Mouse (Mus musculus) left cerebral cortex, postnatal 36 days (tissue): ENCODE measurements around the gene Mslnl. TPM values are rescaled to one million over a fixed set of nuclear protein-coding genes. Genes with fewer than 3 reads are reported as not detected.
"Not testable (repeated sequence)": the region's sequence is repeated elsewhere in the genome, so short reads cannot be mapped to it uniquely, and the experiment has no call there.

ENCODE experiments used
- DNase-seq, 2 experiments: peaks; one replicate each; pipeline ENCODE4 v3.0.0; 2021 to 2022; ENCODE audit warnings: low spot score in 2 of 2, mixed read lengths in 1 of 2
- intact Hi-C: fragments of 180-260 bp; cut with DNase I; formaldehyde crosslinking; loops from one replicate; pipeline ENCODE4 v1.15.1; 2025
- total RNA-seq, 2 experiments: library from RNA; stranded (reverse); gene quantifications; 2 replicates each; pipeline ENCODE4 v1.2.3; 2021

The Mslnl gene
- total RNA-seq, 2 experiments from 2014 or later: 0.35 to 0.39 TPM

DNA sequence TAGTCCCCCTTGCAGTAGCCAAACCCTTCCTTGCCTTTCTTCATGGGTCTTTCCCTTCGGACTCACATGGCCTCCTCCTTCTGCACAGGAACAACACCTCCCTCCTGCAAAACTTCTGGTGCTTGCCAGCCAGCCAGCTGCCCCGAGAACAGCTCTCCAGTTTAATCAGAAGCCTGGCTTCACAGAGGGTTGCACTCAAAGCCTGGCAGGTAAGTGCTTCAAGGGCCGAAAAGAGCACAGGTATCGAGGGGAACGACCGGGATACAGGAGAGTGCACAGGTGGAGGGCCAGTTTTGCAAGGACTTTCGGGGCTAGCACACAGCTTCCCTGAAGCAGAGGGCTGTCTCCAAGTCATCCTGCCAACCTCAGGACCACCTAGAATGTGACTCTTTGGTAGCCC is 3.0 kb downstream of the Mslnl start:
- DNase-seq: no peak
- intact Hi-C loops: no loop called here

DNA sequence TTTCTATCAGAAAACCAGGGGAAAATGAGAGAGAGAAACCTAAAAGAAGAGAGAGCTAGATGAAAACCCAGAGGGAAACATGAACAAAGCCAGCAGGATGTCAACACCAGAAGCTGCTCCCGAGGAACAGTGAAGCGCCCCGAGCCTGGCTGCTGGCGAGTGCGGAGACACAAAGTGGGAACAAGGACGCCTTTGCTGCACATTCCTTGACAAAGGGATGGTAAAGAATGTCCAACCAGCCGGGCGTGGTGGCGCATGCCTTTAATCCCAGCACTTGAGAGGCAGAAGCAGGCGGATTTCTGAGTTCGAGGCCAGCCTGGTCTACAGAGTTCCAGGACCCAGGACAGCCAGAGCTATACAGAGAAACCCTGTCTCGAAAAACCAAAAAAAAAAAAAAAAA is 5.6 kb downstream of the Mslnl start:
- intact Hi-C loops, DNase-seq: not testable (repeated sequence)

DNA sequence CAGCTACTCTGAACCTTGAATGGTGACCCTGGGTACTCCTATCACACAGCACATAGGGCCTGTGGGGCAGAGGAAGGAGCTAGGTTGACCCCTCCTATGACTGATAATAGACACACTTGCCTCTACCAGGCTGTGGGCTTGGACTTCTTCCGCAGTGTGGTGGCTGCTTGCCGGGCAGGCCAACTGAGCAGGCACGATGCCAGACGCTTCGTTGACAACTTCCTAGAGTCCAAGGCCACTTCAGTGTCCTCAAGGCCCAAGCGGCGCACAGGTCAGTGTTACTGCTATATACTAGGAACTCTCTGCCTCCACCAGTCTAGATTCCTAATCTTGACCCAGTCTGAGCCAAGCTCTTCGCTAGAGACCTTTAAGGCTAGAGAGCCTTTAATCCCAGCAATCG is 8.0 kb downstream of the Mslnl start:
- intact Hi-C loops: no loop called here
- DNase-seq: no peak

DNA sequence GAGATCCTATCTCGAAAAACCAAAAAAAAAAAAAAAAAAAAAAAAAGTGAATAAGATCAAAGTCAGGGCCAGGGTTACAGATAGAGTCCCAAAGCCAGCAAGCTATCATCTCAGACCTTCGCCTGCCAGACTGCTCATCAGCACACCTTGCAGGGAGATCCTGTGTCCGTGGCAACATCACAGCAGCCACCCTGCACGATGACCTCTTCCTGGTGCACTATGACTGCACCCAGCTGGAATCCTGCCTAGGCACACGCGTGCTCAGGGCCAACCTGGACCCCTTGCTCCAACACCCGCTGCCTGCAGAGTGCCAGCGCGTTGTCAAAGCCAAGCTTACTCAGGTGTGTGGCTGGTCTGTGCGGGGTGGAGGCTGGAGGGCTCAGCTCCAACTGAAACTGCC is 8.5 kb downstream of the Mslnl start:
- intact Hi-C loops: no loop called here

DNA sequence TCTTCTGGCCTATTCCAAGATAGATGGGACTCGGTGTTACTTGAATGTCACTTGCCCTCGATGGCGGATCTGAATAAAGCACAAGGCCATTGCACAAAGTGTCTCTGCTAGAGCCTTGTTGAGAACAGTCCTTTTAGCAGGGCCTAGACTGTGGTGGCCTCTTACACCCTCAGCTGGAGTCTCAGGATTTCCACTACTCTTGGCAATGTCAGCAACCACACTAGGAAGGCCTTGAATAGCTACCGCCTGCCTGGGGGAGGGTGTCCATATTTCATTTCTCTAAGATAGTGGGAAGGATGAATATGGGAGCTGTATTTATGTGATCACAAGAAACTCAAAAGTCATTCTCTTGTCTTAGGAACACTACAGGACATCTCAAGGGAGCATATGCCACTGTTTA is 12.4 kb downstream of the Mslnl start:
- intact Hi-C loops: no loop called here
- DNase-seq: no peak

More for the DNA sequence above, 8.5 kb downstream of the Mslnl start:
- DNase-seq: no peak

DNA sequence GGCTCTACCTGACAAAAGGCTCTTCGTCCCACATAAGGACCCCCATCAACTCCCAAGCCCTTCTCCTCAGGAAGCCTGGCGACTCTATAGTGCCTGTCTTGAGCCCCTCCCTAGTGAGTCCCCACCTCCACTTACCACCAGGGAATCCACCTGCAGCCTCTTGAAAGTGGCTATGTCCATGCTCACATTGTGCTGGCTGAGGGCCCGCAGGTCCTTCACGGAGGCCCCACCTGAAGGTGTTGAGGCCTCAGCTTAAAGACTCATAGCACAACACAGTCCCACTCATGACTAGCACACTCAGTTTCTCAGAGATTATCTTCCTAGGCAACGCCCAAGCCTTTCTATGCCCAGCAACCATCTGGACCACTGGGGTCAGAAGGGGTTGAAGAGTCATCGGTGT is 13.5 kb downstream of the Mslnl start:
- DNase-seq: no peak

DNA sequence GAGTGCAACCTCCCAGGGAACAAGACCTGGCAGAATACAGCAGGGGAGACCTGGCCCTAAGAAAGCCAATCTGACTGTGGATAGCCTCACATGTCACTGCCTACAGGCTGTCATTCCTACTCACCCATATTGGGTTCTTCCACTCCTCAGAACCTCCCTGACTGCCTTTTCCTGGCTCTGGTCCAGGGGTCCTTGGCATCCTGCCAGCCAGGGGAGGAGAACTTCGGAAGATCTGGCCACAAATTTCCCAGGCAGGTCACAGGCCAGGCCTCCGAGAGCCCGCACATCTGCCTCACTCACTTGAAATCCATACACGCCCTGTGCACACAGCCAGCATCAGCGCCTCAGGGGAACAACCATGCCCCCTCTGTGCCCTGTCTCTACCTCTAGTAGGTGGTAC is 15.6 kb downstream of the Mslnl start:
- no peak for DNase-seq

More for the DNA sequence above, 13.5 kb downstream of the Mslnl start:
- intact Hi-C loops: no loop called here

DNA sequence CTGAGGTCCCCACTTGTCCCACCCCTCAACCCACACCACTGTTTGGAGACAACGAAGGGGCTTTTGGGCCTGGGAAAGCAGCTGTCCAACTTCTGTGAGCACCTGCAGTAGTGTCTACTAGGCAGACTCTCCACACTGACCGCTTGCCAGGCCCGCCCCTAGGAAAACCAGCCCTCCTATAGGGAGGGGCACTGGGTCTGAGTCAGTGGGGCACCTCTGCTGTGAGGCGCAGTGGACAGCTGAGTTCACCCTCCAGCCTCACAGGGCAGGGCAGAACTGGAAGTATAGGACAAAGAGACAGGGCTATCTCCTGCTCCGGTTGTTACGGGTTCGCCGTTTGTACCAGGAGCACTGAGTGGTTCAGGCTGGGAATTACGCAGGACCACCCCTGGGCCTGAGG is 18.4 kb downstream of the Mslnl start, which contains the start of gene Msln:
Gene Msln, minus strand, starts transcription at position 138 of the 400 bp plus-strand sequence.
- no peak for DNase-seq
- intact Hi-C loops: no loop called here

More for the DNA sequence above, 15.6 kb downstream of the Mslnl start:
- intact Hi-C loops: no loop called here

DNA sequence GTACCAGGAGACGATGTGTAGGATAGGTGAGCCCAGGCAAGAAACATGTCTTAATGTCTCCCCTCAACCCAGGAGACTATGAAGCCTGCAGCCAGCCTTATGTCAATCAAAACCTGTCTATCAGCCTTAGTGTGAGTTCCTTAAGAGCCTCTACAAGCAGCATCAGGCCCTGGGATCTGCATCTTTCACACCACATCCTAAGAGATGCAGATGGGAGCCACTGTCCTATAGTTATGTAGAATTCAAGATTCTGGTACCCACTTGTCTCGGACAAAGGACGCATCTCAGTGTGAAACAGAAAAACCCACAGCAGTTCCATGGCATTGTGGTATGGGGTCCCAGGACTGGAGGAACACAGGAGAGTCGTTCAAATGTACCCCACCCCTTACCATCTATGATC is 19.2 kb downstream of the Mslnl start:
- intact Hi-C loops: no loop called here
- no peak for DNase-seq

DNA sequence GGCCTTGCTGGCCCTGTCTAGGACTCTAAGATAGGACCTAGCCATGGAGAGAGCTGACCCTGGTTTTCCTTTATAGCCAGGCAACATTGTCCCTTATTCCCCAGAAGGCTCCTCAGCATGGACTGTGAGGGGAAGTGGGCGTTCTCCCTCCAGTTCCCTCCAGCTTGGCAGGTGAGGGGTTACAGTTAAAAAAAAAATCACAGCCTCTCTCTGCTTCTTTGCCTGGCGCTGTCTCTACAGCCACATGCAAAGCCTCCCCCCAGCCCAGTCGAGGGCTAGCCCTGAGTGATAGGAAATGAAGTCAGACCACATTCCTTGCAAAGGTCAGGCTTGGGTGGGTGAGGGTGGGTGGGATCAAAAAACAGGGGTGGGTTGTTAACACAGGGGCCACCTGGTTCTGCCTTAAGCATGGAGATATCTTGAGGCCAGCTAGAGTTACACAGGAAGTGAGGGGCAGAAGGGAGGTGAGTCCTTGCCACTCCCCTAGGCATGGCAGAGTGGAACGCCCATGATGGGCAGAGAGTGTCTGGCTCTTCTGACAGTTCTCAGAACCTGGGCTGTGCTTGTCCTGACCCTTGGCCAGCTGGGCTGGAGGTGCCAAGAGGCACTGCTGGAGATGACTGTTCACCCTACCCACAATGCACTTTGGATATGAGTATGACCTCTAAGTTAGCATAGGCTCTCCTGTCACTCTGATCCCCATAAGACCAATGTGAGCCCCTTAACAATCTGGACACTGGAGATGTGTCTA is 20.0 kb downstream of the Mslnl start:
- intact Hi-C loops: no loop called here
- no peak for DNase-seq

DNA sequence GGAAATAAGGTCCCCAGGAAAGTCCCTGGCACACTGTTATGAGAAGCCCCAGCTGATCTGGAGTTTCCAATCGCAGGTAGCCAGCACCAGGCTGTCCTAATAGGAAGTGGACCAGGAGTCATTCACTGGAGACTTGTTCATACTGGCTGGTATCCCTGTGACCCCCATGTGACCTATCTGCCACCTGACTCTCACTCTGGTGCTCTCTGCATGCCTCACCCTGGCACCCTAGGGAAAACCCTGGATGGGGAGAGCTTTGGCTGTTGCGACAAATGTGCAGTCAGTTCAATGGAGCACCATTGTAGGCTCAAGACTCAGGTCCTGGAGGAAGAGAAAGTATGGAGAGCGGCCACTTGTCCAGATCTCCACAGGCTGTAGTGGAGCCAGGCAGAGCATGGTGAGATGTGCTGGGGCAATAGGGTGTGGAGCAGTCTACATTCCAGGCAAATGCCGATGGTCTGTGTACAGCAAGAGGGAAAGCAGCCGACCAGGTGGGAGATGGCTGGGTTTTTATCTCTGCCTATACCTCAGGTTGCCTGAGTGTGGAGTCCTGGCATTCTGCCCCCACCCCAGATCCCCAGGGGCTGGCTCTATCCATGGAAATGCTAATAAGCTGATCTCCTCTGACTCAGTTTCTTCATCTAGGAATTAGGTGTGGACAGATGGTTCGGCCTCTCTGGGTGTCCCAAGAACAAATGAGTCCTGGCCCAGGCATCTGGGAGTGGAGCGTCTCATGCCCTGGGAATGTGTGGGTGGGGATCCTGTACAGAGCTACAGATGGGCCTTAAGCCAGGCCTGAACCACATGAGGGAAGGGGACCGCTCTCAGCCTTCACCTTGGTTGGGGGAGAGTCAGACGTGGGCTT is 20.8 kb downstream of the Mslnl start:
- DNase-seq: no peak
- intact Hi-C loops: no loop called here

DNA sequence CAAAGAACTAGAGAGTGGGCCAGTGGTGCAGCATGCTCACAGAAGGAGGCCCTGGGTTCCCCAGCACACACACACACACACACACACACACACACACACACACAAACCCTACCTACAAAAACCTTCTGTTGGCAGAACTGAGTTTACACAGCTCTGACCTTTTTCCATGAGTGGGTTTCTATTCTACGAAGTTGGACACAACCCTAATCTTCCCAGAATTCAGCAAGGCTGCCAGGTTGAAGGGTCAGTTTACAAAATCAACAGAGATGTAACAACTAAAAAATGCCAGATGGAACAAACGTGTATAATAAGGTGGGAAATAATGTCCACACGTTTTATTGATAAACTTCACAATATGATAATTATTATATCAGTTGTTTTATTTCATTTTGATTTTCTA is 21.8 kb downstream of the Mslnl start:
- intact Hi-C loops: no loop called here
- DNase-seq: no peak

DNA sequence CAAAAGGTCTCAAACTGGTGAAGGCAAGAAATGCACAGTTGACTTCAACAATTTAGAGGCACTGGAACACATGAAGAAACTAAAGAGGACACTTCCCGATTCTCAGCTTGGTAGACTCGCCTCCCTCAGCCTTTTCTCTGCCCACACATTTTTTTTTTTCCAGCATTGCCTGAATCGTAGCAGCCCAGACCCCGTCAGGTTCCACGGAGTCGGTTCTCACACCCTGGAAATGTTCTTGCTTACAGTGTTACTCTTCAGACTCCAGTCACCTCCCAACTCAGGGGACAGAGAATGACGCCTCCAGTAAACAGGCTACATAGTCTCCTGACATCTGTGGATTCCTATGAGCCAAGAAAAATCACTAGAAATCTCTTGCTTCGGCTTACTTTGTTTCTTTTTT is 24.3 kb downstream of the Mslnl start:
- intact Hi-C loops: no loop called here
- peak; percentile 29 to 37 for DNase-seq

DNA sequence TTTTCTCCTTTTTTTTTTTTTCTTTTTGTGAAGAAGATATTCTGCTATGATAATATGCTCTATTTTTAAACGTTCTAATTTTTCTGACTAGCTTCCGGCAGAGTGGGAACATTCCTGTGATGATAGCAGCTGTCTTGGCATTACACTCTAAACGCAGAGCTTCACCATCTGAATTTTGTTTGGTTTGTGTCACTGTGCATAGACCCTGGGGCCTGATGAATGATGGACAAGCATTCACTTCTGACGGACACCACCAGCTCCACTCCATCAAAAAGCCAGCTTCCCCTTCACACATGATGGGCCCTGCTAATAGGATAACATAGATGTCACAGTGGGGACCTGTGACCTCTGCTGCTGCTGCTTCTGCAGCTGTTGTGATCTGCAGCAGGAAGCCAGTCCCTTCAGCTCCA is 25.7 kb downstream of the Mslnl start:
- DNase-seq: peak; percentile 29 to 53
- intact Hi-C loops: no loop called here

DNA sequence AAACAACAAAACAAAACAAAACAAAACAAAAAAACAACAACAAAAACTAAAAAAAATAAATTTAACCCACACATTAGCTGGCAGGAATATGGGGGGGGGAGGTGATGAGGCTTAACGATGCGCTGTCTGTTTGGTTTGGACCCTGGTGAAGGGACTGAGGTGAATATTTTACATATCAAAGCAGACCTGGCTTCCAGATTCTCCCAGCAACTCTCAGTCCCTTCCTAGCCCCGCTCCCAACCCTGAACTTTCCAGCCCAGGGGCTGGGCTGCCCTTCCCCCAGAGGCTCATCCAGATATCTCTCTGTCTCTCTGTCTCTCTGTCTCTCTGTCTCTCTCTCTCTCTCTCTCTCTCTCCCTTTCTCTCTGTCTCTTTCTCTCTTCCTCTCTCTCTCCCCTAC is 26.7 kb downstream of the Mslnl start:
- no peak for DNase-seq
- intact Hi-C loops: no loop called here

DNA sequence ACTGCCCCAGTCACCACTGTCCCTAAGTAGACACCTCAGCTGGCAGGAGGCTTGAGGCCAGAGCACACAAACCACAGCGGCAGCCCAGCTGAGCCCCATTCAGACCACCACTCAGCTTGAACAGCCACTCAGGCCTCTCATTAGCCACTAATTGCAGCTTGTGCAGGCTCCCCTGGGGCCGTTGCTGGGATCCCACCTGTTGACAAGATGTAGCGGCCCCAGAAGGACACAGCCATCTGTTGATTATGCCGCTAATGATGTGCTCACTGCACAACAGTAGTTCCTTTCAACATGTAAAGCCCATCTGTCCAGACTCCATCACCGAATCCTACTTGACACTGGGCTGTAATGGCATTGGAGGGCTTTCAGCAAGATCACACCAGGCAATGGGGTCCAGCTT is 30.0 kb downstream of the Mslnl start:
- DNase-seq: no peak
- intact Hi-C loops: no loop called here

DNA sequence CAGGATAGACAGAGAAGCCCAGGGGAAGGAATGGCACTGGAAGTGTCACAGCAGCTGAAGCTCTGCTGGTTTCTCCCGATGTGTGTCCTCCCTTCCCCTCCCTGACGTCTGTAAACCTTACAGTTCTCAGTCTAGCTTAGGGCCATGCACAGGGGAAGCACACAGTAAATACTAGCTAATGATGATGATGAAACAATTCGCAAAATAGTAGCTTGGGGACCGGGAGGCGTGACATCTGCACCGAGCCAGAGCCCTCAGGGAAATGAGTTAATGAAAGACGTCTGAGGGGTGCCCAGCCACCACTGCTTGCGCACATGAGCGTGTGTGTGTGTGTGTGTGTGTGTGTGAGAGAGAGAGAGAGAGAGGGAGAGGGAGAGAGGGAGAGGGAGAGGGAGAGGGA is 33.5 kb downstream of the Mslnl start:
- no peak for DNase-seq
- intact Hi-C loops: no loop called here

DNA sequence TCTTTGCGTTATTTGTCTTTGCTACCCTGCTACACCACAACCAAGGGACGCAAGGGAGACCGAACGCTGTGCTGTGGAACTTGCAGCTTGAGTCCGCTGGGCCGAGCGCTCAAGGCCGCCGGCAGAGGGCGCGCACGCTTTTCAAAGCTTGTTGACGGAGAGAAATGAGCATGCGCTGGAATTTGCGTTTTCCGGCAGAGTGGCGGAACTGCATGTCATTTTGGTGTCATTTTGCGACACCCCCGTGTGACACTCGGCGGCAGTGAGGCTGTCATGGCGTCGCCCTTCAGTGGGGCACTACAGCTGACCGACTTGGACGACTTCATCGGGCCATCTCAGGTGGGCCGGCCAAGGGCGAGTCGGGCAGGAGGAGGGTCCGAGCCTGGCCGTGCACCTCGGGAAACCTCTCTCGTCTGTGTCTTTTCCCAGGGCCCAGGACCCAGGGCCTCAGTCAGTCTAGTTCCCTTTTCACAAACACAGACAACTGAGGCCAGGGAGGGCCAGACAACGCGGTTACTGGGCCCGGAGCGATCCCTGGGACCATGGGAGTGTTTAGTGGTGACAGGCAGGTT is 37.8 kb downstream of the Mslnl start, which contains the start of gene Narfl:
Gene Narfl, plus strand, starts transcription at position 228 of the 572 bp plus-strand sequence.
- DNase-seq: peak; percentile 97 to 98
- intact Hi-C loops: loop anchor here (1.0 kb wide), 2 partner anchors 24 to 28 kb away; partner anchors contain the start of gene Metrn

DNA sequence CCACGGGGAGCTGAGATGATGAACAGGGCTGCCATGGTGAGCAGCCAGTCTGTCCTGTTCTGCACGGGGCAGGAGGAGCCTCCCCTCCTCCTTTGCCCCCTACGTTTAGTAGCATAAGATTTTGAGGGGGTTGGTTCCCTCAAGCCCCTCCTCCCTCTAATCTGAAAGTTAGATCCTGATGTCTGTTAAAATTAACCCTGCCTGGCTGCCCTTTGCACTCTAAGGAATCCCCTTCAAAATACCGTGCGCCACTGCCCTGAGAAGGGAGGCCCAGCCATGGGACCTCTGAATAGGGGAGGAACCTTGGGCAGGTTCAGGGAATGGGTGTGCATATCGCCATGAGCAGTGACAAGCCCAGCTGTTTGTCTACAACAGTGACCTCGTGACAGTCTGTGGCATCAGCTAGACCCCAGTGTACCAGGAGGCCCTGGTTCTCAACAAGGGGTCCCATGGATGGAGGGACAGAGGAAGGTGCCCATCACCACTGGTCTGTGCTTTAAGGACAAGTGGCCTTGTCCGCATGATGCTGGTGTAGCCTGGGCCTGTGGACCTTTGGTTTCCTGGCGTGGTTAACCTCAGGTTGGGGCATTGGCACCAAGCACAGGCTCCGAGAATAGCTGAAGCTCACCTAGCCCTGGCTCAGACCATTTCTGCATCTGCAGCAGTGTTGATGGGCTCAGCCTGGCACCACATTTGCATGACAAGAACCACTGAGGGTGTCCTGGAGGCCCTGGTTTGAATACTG is 39.6 kb downstream of the Mslnl start:
- intact Hi-C loops: no loop called here
- no peak for DNase-seq

DNA sequence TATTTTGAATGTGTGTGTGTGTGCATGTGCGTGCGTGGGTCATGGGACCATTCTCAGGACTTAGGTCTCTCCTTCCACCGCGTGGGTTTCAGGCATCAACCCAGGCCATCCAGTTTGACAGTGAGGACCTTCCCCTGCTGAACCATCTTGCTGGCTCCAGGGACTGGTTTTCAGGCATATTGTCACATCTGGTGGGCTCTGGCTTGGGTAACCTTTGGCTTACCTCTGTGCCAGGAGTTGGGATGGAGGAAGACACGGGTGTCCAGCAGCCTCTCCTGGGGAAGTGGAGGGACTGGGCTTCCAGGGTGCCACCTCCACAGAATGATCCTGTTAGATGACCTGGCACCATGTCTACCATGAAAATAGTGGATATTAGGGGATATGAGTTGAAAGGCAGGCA is 42.1 kb downstream of the Mslnl start:
- intact Hi-C loops: no loop called here
- no peak for DNase-seq
